Comparison of ENCODE assay signal across 8 mouse cellular contexts in the genomic region with DNA sequence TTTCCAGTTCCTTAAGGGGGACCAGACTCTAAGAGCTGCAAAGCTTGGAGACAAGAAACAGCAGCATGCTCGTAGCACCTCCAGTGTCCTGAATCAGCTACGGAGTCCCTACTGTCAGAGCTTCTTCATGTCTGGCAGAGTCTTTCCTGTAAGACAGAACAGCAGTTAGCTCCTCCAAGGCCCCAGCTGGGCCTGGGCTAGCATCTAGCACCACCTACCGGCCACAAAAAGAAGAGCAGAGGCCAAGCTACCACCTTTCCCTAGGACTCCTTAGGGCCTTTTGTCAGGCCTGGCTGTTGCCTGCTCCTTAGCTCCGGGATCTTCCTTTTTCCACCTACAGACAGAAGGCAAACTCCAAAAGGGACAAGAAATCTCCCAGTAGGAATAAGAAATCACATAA.
DNase-seq lines count a peak whose midpoint lies in the region; ATAC-seq and TF ChIP-seq lines count a peak whose summit lies in the region.

No protein-coding gene starts in this region.

- DNase-seq in frontal cortex, postnatal 25 days (ENCODE audit: low spot score in 2 of 2) = no peak
- DNase-seq in hindbrain, postnatal 0 days (ENCODE audit: low spot score) = peak; percentile 89
- DNase-seq in left cerebral cortex, adult 2 months (ENCODE audit: extremely low spot score in 1 of 2, low spot score in 2 of 2) = peak; percentile 78
- peak; percentile 74 for DNase-seq in midbrain, embryonic 10.5 days (ENCODE audit: low spot score)
- peak; percentile 19 for DNase-seq in skeletal muscle tissue, adult 2 months (ENCODE audit: low read depth, low spot score)

- peaks cover 31% of the 10 kb centered on the region for H3K4me1 ChIP-seq in forebrain, embryonic 13.5 days
- H3K4me1 ChIP-seq in hindbrain, postnatal 0 days (ENCODE audit: insufficient read depth, low read length) = peaks cover 8% of the 10 kb centered on the region
- peaks cover 28% of the 10 kb centered on the region for H3K4me1 ChIP-seq in midbrain, embryonic 10.5 days

- H3K9me3 ChIP-seq in forebrain, embryonic 13.5 days (replicated peaks) = no peaks in the 10 kb centered on the region
- H3K9me3 ChIP-seq in hindbrain, postnatal 0 days (ENCODE audit: low read length) = no peaks in the 10 kb centered on the region
- no peaks in the 10 kb centered on the region for H3K9me3 ChIP-seq in midbrain, embryonic 10.5 days (replicated peaks)

- intact Hi-C loops in left cerebral cortex, adult 2 months (cut with DNase I) = loop anchor here (2.0 kb wide), 1 partner anchor 171 kb away; no protein-coding TSS in a partner anchor

- H3K4me2 ChIP-seq in forebrain, embryonic 13.5 days = no peak overlapping the region
- no peak overlapping the region for H3K4me2 ChIP-seq in hindbrain, postnatal 0 days (ENCODE audit: low read depth, low read length)

- peak; percentile 98 for TF ChIP-seq CTCF in hindbrain, postnatal 0 days (IDR thresholded peaks at IDR 0.05; ENCODE audit: low read depth)
- TF ChIP-seq CTCF in left cerebral cortex, adult 2 months (IDR thresholded peaks at IDR 0.05) = peak; percentile 97

- no peaks in the 10 kb centered on the region for H3K36me3 ChIP-seq in forebrain, embryonic 13.5 days (ENCODE audit: poor library complexity, severe bottlenecking)
- no peaks in the 10 kb centered on the region for H3K36me3 ChIP-seq in hindbrain, postnatal 0 days (ENCODE audit: insufficient read depth, low read length)
- H3K36me3 ChIP-seq in midbrain, embryonic 10.5 days = no peaks in the 10 kb centered on the region

- peaks cover 10% of the 10 kb centered on the region; the same call in 1 of the 2 replicates for H3K27me3 ChIP-seq in forebrain, embryonic 13.5 days
- H3K27me3 ChIP-seq in hindbrain, postnatal 0 days (ENCODE audit: insufficient read depth, low read length) = peaks cover 4% of the 10 kb centered on the region; the same call in 1 of the 2 replicates
- H3K27me3 ChIP-seq in midbrain, embryonic 10.5 days (ENCODE audit: low read depth, poor library complexity, severe bottlenecking) = peaks cover 49% of the 10 kb centered on the region

- WGBS in forebrain, embryonic 13.5 days = 4% methylated on average over 4 of the region's 4 CpGs
- 5% methylated on average over 4 of the region's 4 CpGs for WGBS in hindbrain, postnatal 0 days
- WGBS in midbrain, embryonic 10.5 days = 11% methylated on average over 4 of the region's 4 CpGs

- H3K9ac ChIP-seq in forebrain, embryonic 13.5 days = 0 out of 2 replicates have a peak overlapping the region, but pooled peaks have one; percentile 27
- H3K9ac ChIP-seq in hindbrain, postnatal 0 days (replicated peaks; ENCODE audit: low read length) = no peak overlapping the region

- no peak overlapping the region for H3K27ac ChIP-seq in forebrain, embryonic 13.5 days
- H3K27ac ChIP-seq in hindbrain, postnatal 0 days = no peak overlapping the region
- H3K27ac ChIP-seq in left cerebral cortex, adult 2 months = peak overlapping the region; percentile 64; the same call in 1 of the 2 replicates
- 0 out of 2 replicates have a peak overlapping the region, but pooled peaks have one; percentile 13 for H3K27ac ChIP-seq in midbrain, embryonic 10.5 days (replicated peaks)

- H3K4me3 ChIP-seq in forebrain, embryonic 13.5 days = no peak overlapping the region
- H3K4me3 ChIP-seq in hindbrain, postnatal 0 days (ENCODE audit: low read length) = no peak overlapping the region
- H3K4me3 ChIP-seq in left cerebral cortex, adult 2 months = no peak overlapping the region
- no peak overlapping the region for H3K4me3 ChIP-seq in midbrain, embryonic 10.5 days

- peak; percentile 75 for ATAC-seq in frontal cortex, adult (ENCODE audit: low TSS enrichment)
- ATAC-seq in cerebellum, adult (ENCODE audit: insufficient number of reproducible peaks, low FRiP score, low TSS enrichment) = peak; percentile 78
- peak; percentile 79 for ATAC-seq in forebrain, embryonic 13.5 days
- ATAC-seq in hindbrain, postnatal 0 days = peak; percentile 90

Comparison
In these comparisons a context has a peak if more than half of its experiments do, and no peak if none do; other contexts are left out.
1. DNase-seq: peak in hindbrain, postnatal 0 days (single experiment), left cerebral cortex, adult 2 months (2 of 2), midbrain, embryonic 10.5 days (single experiment) and skeletal muscle tissue, adult 2 months (single experiment); none in frontal cortex, postnatal 25 days (0 of 2).
2. H3K27ac ChIP-seq: peak in left cerebral cortex, adult 2 months (single experiment) and midbrain, embryonic 10.5 days (single experiment); none in forebrain, embryonic 13.5 days (single experiment) and hindbrain, postnatal 0 days (single experiment).
3. Peak in every context shown above with its lines, with median percentiles within 50 percentile points of each other: ATAC-seq.